Mouse (Mus musculus) right cerebral cortex, postnatal 25 days (tissue): Measurements from ENCODE around the gene Rilpl1.
"Not testable (repeated sequence)": the region's sequence is repeated elsewhere in the genome, so short reads cannot be mapped to it uniquely, and the experiment has no call there.

Source experiments
- DNase-seq: peaks from one replicate; pipeline ENCODE4 v3.0.0; 2022

The Rilpl1 gene

DNA sequence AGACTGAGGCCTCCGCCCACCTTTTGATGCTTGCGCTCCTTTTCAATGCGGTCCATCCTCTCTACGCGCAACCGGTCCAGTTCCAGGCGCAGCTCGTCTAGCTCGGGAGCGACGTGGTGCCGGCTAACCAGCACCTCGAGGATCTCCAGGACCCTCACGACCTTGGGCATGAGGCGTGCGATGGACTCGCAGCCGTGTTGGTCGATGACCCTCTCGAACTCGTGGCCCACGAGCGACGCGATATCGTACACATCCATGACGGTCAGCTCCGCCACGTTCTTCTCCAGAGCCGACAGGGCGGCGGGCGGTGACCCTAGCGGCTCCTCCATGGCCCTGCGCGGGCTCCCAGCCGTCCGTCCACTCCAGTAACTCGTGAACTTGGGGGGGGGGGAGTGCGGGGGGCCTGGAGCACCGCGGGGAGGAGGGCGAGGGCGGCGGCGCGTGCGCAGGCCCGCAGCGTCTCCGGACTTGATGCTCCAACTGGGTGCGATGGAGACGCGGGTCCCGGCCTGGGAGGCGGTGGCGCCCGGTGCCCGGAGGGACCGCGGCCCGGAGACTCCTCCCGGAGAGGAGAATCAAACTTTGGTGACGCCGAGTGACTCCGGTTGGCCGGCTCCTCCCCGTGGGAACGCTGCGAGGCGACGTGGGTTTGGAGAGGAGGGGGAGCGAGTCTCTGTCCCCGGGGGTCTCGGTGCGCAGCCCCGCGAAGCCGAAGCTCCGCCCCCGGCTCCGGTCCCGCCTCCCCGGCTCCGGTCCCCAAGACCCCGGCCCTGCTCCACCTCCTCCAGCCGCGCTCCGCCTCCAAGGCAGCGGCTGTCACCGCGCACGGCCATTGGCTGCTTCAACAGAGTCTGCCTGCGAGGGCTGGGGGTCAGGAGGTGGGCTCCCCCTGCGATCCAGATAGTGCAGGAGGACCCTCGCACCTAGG is at the start of gene Rilpl1:
TSS of gene Rilpl1 (minus strand) at position 737 of the 928 bp plus-strand sequence.
- peak; percentile 84 for DNase-seq

DNA sequence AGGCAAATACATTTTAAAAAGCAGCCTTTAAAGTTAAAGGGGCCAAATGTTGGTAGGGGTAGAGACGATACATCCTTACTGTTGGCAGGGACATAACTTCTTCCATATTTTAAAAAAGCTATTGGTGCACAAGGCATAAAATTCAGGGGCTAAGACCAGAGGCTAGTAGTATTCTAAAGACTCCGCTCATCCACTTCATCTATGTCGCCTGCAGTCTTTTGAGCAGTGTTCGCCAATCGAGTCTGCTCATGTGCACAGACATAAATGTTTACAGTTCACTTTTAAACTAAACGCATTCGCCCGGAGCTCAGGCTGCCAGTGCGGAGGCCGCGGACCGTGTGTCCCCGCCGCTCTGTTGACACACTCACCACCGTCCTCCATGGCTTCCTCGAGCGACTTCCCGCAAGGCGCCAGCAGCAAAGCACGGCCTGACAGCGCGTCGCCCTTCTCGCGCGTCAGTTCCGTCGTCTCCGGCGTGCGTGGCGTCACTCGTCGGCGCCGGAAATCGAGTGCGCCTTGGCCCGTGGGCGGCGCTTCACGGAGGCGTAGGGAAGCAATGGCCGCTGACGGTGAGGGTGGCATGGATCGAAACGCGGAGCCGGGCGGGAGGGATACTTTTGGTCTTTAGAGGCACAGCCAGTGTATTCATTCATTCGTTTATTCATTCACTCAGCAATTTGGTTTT is 47.6 kb upstream of the Rilpl1 start, which contains the start of the genes Eif2b1 and Gtf2h3:
TSS of gene Eif2b1 (minus strand) at position 499 of the 685 bp plus-strand sequence.
TSS of gene Gtf2h3 (plus strand) at position 508 of the 685 bp plus-strand sequence.
- DNase-seq, result peak; percentile 95

DNA sequence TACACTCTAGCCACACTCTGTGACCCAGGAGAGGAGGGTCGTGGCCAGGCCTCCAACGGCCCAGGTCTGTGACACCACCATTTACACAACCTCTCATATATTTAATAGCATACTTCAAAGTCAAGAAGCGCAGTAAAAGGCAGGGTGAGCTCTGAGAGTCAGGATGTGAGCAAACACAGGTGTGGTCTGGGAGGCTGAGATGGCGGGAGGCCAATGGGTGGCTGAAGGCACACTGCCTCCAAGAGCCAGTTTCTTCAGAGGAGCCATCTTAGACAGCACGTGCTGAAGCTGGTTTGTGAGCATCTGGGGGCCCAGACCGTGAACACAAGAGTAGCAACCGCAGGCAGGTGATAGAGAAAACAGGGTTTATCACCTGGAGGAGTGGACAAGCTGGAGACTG is 44.3 kb upstream of the Rilpl1 start:
- DNase-seq, result no peak

DNA sequence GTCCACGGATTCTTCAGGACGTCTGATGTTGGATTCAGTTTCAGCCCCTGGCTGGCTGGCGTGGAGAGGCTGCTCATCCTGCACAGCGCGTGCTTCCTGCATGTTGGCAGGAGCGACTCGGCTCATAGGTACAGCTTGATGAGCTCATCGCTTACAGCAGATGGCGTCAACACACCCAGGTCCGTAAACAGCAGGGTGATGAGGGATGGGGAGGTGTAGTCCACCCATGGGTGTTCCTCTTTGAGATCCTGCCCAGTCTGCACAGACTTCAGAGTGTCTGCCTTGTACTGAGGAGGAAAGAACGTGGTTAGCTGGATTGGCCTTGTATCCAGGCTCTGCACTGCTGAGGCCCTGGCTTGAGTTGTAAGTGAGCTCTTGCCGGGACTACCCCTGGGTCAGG is 39.9 kb upstream of the Rilpl1 start:
- peak; percentile 76 for DNase-seq

DNA sequence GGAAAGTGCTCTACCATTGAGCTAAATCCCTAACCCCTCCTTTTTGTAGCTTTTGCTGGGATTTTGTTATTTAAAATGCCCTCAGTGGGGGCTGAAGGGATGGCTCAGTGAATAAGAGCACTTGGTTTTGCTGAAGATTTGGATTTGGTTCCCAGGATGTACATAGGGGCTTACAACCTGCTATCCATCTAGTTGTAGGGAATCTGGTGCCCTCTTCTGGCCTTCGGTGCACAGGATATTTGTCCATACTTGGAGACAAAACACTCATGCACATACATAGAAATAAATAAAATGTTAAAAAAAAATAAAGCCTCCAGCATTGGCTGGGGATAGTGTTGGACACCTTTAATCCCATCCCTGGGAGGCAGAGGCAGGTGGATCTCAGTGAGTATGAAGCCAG is 24.0 kb upstream of the Rilpl1 start:
- DNase-seq, result no peak

DNA sequence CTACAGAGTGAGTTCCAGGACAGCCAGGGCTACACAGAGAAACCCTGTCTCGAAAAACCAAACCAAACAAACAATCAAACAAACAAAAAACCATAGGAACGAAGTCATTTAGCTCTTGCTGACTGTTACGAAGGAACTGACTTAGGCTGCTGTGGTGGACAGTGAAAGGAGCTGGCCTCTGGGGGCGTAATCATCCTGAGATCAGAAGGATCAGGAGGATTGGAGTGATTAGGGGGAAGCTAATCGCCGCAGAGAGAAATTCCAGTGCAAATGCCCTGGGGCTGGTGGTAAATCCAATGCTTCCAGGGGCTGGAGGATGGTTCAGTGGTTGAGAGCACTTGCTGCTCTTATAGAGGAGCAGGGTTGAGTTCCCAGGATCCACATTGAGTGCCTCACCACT is 22.4 kb upstream of the Rilpl1 start:
- no peak for DNase-seq

DNA sequence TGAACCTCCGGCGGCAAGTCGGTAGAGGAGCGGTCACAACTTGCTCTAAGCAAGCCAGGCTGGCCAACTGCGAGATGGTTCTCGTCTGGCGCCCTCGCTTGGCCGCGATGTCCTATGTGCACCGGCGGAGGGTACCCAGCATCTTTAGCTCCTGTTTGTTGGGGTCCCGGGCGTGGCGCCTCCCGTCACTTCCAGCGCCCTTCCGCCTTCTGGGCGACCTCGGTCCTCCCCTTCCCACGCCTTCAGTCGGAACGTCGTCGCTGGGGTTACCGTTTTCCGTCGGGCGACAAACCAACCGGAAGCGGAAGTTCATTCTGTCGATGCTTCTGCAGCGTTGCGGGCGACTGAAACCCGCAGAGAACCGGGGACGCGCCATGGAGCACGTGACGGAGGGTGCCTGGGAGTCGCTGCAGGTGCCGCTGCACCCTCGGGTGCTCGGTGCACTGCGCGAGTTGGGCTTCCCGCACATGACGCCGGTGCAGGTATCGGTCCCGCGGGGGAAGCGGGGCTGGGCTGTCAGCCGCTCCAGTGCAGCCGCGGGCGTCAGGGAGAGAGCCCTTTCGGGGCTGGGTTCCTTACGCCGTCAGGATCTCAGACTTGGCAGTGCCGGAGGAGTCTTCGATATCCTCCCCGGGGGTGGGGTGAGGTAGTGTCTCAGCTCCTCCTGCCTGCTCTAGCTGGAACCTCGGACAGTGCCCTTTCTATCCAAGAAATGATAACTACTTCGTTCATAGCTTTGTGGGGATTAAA is 21.5 kb upstream of the Rilpl1 start, which contains the start of gene Ddx55:
TSS of gene Ddx55 (plus strand) at position 307 of the 750 bp plus-strand sequence.
- DNase-seq, result peak; percentile 90

DNA sequence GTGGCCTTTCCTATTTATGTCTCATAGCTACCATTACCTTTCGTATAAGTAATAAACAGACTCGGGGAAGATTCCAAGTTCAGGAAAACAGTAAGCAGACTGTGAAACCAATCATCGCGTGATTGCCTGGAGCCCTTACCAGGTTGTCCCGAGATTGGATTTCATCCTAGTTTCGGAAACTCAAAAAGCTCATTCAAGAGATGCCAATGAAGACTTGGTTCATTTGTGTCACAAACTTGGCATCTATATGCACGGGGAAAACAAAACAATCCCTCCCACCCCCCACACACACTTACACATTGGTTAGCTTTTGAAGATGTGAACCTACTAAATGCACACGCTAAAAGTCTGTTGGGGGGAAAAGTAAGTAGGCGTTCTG is 20.9 kb upstream of the Rilpl1 start:
- no peak for DNase-seq

DNA sequence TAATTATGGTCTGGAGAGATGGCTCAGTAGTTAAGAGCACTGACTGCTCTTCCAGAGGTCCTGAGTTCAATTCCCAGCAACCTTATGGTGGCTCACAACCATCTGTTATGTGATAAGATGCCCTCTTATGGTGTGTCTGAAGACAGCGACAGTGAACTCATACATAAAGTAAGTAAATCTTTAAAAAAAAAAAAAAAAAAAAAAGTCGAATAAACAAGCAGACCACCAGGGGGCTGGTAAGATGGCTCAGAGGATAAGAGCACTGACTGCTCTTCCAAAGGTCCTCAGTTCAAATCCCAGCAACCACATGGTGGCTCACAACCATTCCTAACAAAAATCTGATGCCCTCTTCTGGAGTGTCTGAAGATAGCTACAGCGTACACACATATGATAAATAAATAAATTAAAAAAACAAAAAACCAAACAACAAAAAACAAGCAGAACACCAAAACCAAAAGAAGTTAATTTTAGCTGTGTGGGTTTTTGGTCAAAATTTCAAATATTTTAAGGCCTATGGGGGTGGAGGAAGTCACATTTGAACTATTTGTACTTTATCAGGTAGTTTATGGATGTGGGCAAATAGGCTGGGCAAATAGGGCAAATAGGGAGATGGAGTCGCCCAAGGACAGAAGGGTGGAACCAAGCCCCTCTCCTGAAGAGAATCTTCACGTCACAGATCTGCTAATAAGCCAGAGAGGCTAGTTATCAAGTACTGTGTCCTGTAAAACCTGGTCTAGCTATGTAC is 20.3 kb upstream of the Rilpl1 start:
- DNase-seq, result not testable (repeated sequence)

DNA sequence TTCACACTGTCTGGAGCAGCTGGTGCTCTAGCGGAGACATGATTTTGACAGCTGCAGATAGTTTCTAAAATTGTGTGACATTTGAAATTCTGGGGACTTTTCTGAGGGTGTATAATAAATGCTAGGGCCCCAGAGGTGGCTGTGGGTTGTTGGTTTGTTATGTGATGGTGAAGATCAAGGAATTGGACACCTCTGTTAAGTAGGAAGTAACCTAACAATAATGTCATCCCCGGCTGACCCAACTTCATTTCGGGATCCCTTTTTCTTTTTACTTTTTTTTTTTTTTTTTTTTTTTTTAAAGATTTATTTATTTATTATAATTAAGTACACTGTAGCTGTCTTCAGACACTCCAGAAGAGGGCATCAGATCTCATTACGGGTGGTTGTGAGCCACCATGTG is 19.5 kb upstream of the Rilpl1 start:
- DNase-seq, result not testable (repeated sequence)

DNA sequence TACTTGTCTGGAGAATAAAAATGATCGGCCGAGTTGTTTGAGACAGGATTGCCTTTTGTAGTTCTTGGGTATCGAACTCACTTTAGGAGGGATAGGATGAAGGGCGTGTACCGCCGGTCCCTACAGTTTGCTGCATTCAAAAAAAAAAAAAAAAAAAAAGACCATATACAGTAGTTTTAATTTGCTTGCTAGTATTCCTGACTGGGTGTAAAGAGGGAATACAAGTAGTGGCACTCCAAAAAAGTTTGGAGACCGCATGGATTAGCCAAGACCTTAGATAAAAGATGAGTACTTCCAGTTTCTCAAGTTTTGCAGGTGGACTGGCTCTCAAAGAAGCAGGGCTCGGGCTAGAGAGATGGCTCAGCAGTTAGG is 10.4 kb upstream of the Rilpl1 start:
- DNase-seq, result no peak

DNA sequence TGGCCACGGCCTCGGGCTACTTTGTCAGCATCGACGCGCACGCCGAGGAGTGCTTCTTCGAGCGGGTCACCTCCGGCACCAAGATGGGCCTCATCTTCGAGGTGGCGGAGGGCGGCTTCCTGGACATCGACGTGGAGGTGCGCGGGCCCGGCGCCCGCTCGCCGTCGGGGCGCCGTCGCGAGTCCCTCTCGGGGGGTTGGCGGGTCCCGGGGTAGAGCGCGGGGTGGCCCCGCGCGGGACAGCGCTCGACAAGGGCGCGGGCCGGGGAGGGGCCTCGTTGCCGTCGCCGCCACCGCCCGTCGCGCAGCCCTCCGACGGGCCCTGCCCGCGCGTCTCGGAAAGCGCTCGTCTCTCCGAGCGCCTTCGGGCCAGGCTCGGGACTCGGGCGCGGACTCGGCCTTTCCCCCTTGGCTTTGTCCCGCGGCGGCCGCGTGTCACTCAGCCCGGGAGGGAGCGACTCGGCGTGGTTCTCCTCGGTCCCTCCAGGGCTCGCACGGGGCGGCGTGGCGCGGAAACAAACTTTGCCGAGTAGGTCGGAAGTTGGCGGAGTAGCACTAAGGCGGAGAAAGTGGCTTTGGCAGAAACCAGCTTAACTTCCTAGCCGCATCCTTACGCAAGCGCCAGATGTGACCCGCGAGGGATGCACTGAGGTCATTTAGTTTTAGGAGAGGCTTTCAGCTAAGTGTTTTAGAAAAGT is 9.9 kb upstream of the Rilpl1 start:
- peak; percentile 54 for DNase-seq

DNA sequence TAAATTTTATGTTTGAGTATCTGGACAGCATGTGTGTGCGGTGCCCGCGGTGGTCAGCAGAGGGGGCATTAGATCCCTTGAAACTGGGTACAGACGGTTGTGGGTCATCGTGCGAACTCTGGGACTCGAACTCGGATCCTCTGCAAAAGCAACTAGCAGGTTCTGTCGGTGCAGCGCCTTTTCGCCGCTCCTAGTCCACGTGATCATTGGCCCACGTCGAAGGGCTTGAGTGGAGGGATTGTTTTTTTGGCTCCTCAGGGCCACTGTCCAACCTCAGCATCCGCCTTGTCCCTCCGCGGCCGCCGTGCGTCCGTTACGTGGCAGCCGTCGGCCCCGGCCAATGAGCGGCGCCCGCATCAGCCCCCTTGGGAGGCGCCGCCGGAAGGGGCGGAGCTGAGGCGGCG is 9.2 kb upstream of the Rilpl1 start, which contains the start of gene Tmed2:
TSS of gene Tmed2 (plus strand) at position 313 of the 404 bp plus-strand sequence.
- DNase-seq, result peak; percentile 98

DNA sequence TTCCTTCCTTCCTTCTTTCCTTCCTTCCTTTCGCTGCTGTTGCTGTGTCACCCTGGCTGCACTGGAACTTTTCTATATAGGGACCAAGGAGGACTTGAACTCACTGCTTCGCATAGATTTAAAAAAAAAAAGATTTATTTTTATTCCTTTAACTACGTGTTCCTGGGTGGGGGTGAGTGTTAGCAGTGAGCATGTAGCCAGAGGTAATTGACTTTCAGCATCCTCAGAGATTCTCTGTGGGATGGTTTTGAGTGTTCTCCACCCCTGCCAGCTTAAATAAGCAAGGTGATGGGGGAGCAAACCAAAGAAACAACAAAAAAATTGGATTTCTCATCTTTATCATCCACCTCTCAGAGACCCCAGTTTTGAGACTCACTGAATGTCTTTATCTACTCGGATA is 8.7 kb upstream of the Rilpl1 start:
- no peak for DNase-seq

DNA sequence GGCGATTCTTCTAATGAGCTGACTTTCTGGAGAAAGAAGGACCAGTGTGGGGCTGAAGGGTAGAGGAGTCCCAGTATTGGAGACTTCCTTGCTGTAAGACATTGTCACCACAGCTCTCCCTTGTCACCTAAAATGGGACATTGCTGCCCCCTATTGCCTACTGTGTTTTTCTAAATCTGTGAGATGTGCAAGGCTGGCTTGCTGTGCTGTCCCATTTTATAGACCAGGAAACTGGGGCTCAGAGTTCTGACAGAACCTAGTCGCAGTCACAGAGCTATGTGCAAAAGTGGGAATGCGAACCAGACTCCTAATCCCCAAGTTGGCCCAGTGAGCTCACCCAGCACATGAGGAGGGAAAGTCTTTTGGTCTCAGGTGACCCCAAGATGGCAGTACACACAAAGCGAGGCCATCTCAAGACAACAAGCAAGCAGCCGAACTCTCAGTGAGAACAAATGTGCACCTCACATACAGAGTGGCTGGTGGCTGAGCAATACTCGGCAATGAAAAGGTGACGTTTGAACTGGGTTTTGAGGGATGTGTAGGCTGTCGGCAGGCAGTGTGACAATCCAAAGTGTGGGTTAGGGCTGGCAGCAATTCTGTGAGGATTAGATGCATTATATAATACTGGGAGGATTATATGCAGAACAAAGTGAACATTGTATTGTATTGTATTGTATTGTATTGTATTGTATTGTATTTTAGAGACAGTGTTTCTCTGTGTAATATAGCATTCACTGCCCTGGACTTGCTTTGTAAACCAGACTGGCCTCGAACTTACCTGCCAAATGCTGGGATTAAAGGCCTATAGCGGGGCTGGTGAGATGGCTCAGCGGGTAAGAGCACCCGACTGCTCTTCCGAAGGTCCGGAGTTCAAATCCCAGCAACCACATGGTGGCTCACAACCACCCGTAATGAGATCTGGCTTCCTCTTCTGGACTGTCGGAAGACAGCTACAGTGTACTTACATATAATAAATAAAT is 7.9 kb upstream of the Rilpl1 start:
- peak; percentile 51 for DNase-seq

DNA sequence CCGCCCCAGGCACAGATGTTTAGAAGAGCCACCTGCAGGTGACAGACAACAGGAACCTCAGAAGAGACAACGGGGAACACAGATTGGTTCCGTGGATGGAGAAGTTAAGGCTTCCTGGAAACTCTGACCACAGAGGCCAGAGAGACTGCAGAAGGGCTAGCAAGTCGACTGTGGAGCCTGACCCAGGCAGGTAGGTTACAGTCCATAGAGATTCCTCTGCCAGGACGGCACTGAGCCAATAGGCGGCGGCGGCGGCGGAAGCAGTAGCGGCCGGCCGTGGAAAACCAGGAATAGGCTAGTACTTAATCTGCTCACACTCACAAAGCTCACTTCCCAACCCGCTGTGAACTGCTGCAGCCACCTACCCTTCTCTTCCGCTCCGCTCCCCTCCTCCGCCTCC is 5.6 kb upstream of the Rilpl1 start:
- DNase-seq, result no peak

DNA sequence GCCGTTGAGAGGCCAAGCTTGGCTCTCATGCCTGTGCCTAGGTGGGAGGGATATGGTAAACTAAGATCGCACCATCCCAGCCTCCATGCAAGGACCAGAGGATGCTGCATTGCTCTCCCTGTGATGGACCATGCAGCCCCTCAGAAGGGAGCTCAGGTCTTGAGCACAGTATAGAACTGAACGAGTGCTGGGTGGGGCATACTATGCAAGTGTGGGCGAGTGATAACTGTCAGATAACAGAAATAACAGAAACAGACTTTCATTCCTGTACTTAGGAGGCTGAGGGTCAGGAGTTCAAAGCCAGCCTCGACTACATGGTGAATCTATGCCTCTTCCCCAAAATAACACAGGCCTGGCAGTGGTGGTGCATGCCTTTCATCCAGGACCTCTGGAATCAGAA is 3.8 kb upstream of the Rilpl1 start:
- no peak for DNase-seq

DNA sequence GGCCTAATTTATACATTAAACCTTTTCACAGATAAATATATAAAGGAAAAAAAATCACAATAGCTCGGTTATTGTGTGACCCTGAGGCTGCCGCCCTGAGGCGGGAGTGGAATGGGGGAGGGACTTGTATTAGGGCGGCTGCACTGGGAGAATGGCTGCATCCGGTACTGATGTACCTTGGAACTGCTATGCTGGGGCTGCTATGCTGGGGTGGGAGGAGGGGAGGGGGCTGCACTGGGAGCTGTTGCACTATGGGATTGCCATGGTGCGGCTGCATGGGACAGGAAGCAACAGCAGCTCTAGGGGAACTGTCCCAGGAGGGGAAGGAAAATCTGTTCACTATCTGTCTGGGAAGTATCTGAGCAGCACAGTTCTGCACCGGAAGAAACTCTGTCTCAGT is 1.3 kb upstream of the Rilpl1 start:
- no peak for DNase-seq

DNA sequence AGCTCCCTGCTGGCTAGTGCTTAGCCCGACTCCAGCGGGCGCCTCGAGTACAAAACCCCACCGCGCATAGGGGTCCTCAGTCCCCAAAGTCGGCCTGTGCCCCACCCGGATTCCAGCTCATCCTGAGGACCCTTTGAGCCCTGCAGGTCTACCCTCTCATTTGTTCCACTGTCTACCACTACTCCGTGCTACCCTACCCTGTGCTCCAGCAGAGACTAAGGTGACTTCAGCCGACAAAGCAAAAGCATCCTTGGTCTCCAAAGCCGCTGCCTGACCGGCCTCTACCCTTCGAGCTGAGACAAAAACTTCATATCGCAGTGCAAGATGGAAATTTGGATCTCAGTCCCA is 366 bp upstream of the Rilpl1 start:
- no peak for DNase-seq

DNA sequence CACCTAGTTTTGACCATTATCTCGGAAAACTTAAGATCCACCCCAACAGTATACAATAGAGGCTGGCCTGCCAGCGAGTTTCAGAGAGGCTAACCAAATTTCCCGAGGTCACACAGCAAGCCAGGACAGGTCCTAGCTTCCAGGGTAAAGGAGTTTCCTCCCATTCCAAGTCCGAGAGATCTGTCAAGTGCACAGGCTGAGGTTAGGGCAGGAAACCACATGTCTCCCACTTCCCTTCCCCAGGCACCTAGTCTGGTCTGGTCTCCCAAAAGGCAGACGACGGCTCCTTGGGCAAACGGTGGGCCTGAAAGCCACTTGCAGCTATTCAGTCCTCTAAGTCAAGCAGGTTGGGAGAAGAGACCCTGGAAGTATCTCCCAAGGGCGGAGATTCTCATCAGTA is 1.5 kb downstream of the Rilpl1 start:
- DNase-seq, result no peak

DNA sequence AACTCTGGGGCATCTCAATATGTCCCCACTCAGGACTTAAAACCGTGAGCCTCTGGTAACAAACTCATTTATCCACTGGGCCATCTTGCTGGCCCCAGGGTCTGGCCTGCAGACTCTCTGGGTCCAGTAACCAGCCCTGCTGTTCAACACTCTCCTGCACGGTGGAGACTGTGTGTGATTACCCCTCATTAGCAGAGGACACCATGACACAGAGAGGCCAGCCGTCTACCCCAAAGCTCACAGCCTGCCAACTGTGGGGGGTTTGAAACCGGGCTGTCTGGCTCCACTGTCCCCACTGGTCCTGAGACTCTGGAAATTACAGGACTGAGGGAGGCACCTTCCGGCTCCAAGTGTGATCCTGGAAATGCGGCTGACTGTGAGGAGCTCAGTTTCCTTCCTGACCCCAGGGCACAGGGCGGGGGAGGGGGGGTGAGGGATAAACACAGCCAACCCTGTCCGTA is 2.0 kb downstream of the Rilpl1 start:
- no peak for DNase-seq
